Mouse (Mus musculus): ENCODE results near the gene Olfr1. TPM values are rescaled to one million over a fixed set of nuclear protein-coding genes. Genes with fewer than 3 reads are reported as not detected.

Gene Olfr1
- total RNA-seq (2021), result not detected

GRCm38 (mm10) chr11:73399514-73399913, at the start of gene Olfr1:
Gene Olfr1, minus strand, starts transcription at chr11:73399614.
- intact Hi-C loops (cut with DNase I), result no loop called here
- DNase-seq (ENCODE audit: low spot score in 2 of 2), result no peak

- DNase-seq (ENCODE audit: low spot score in 2 of 2), result no peak
- intact Hi-C loops (cut with DNase I), result no loop called here
Measured at GRCm38 (mm10) chr11:73428377-73428776, 29.0 kb upstream of the Olfr1 start, which contains the start of gene Olfr378. Gene Olfr378, minus strand, starts transcription at chr11:73428477.

- intact Hi-C loops (cut with DNase I), result no loop called here
- no peak for DNase-seq (ENCODE audit: low spot score in 2 of 2)
Measured at GRCm38 (mm10) chr11:73395374-73395773, 4.0 kb downstream of the Olfr1 start.

- intact Hi-C loops (cut with DNase I), result no loop called here
- DNase-seq (ENCODE audit: low spot score in 2 of 2), result no peak
Measured at GRCm38 (mm10) chr11:73370946-73371345, 28.5 kb downstream of the Olfr1 start, which contains the start of gene Olfr376. Gene Olfr376, plus strand, starts transcription at chr11:73371246.

GRCm38 (mm10) chr11:73350483-73350882, 48.9 kb downstream of the Olfr1 start, which contains the start of gene Olfr20:
Gene Olfr20, plus strand, starts transcription at chr11:73350783.
- DNase-seq (ENCODE audit: low spot score in 2 of 2), result no peak
- intact Hi-C loops (cut with DNase I), result no loop called here

Other genes starting within 250 kb of the Olfr1 start
- under 1 TPM; 0.54 to 0.72 TPM for gene P2rx5, start 239.2 kb downstream of the Olfr1 start, total RNA-seq (2021)
- gene Emc6, start 222.6 kb downstream of the Olfr1 start, total RNA-seq (2021), result 10 to 100 TPM; 54.4 to 58.8 TPM
- gene Tax1bp3, start 222.5 kb downstream of the Olfr1 start, total RNA-seq (2021), result 1 to 10 TPM; 6.9 to 9.3 TPM
- gene Ctns, start 200.6 kb downstream of the Olfr1 start, total RNA-seq (2021), result 10 to 100 TPM; 15.4 to 24.9 TPM
- 1 to 10 TPM; 3.1 TPM for gene Shpk, start 200.2 kb downstream of the Olfr1 start, total RNA-seq (2021)
- not detected for gene Trpv1, start 165.3 kb downstream of the Olfr1 start, total RNA-seq (2021)
- gene Trpv3, start 132.2 kb downstream of the Olfr1 start, total RNA-seq (2021), result under 1 TPM; 0.35 to 0.39 TPM
- 10 to 100 TPM; 12.0 to 17.3 TPM for gene Aspa, start 70.0 kb downstream of the Olfr1 start, total RNA-seq (2021)
- gene Gm49340, start 69.9 kb downstream of the Olfr1 start, total RNA-seq (2021), result not detected
- not detected for gene Spata22, start 69.9 kb downstream of the Olfr1 start, total RNA-seq (2021)
- not detected for gene Olfr20, start 48.8 kb downstream of the Olfr1 start, total RNA-seq (2021)
- not detected for gene Olfr376, start 28.4 kb downstream of the Olfr1 start, total RNA-seq (2021)
- gene Olfr378, start 28.9 kb upstream of the Olfr1 start, total RNA-seq (2021), result not detected
- not detected for gene Olfr380, start 57.9 kb upstream of the Olfr1 start, total RNA-seq (2021)
- not detected for gene Olfr381, start 92.0 kb upstream of the Olfr1 start, total RNA-seq (2021)
- not detected for gene Olfr382, start 117.6 kb upstream of the Olfr1 start, total RNA-seq (2021)
- gene Olfr385, start 193.4 kb upstream of the Olfr1 start, total RNA-seq (2021), result not detected
- gene Olfr384, start 199.0 kb upstream of the Olfr1 start, total RNA-seq (2021), result not detected